Mouse (Mus musculus): ENCODE data around the gene Gamt. TPM values are rescaled to one million over a fixed set of nuclear protein-coding genes. Genes with fewer than 3 reads are reported as not detected.
"Not testable (repeated sequence)": the region's sequence is repeated elsewhere in the genome, so short reads cannot be mapped to it uniquely, and the experiment has no call there.

The Gamt gene
- polyA plus RNA-seq, 1 experiment from 2014 or later = 31.8 TPM

- peaks cover 10% of the 10 kb centered on the region for H3K4me1 ChIP-seq (ENCODE audit: control insufficient read depth, insufficient read depth, low read depth, low read length)
- H3K9me3 ChIP-seq (ENCODE audit: control insufficient read depth, low read length) = no peaks in the 10 kb centered on the region
- H3K27me3 ChIP-seq (replicated peaks; ENCODE audit: control insufficient read depth, insufficient read depth, low read length) = no peaks in the 10 kb centered on the region
- no peak overlapping the region for H3K4me2 ChIP-seq (ENCODE audit: low read length)
- H3K4me3 ChIP-seq (ENCODE audit: low read length) = no peak overlapping the region
- 95% methylated on average over 13 of the region's 13 CpGs for WGBS
- ATAC-seq = no peak
- H3K36me3 ChIP-seq (ENCODE audit: control insufficient read depth, insufficient read depth, low read length) = peaks cover 20% of the 10 kb centered on the region
- no peak overlapping the region for H3K27ac ChIP-seq (ENCODE audit: low read depth, low read length)
- H3K9ac ChIP-seq (ENCODE audit: low read depth, low read length) = no peak overlapping the region
Measured at GRCm38 (mm10) chr10:80236145-80236825, 24.5 kb downstream of the Gamt start.

GRCm38 (mm10) chr10:80227877-80228775, 32.7 kb downstream of the Gamt start:
- Histone ChIP-seq H3K4me2 (ENCODE audit: low read length) (peak overlapping the region; percentile 92), H3K4me3 (ENCODE audit: low read length) (peak overlapping the region; percentile 91), H3K9me3 (ENCODE audit: control insufficient read depth, low read length) (no peaks in the 10 kb centered on the region), H3K36me3 (ENCODE audit: control insufficient read depth, insufficient read depth, low read length) (peaks cover 7% of the 10 kb centered on the region; the same call in 1 of the 2 replicates), H3K9ac (ENCODE audit: low read depth, low read length) (peak overlapping the region; percentile 98), H3K4me1 (ENCODE audit: control insufficient read depth, insufficient read depth, low read depth, low read length) (peaks cover 30% of the 10 kb centered on the region), H3K27me3 (replicated peaks; ENCODE audit: control insufficient read depth, insufficient read depth, low read length) (no peaks in the 10 kb centered on the region), H3K27ac (ENCODE audit: low read depth, low read length) (peak overlapping the region; percentile 97)
- WGBS = 38% methylated on average over 15 of the region's 15 CpGs
- no peak for ATAC-seq

- Histone ChIP-seq H3K9me3 (ENCODE audit: control insufficient read depth, low read length) (no peaks in the 10 kb centered on the region), H3K27ac (ENCODE audit: low read depth, low read length) (peak overlapping the region; percentile 97), H3K36me3 (ENCODE audit: control insufficient read depth, insufficient read depth, low read length) (peaks cover 2% of the 10 kb centered on the region; the same call in 1 of the 2 replicates), H3K9ac (ENCODE audit: low read depth, low read length) (peak overlapping the region; percentile 98), H3K27me3 (replicated peaks; ENCODE audit: control insufficient read depth, insufficient read depth, low read length) (no peaks in the 10 kb centered on the region), H3K4me2 (ENCODE audit: low read length) (peak overlapping the region; percentile 92), H3K4me1 (ENCODE audit: control insufficient read depth, insufficient read depth, low read depth, low read length) (peaks cover 23% of the 10 kb centered on the region), H3K4me3 (ENCODE audit: low read length) (peak overlapping the region; percentile 91)
- 6% methylated on average over 10 of the region's 10 CpGs for WGBS
- no peak; the same call in 1 of the 2 replicates for ATAC-seq
Measured at GRCm38 (mm10) chr10:80227166-80227539, 33.7 kb downstream of the Gamt start.

- H3K4me1 ChIP-seq (ENCODE audit: control insufficient read depth, insufficient read depth, low read depth, low read length) = peaks cover 23% of the 10 kb centered on the region
- peak within 1 kb of the TSS; percentile 98 for H3K9ac ChIP-seq (ENCODE audit: low read depth, low read length)
- 0% methylated on average over 62 of the region's 75 CpGs for WGBS
- no peaks in the 10 kb centered on the region for H3K9me3 ChIP-seq (ENCODE audit: control insufficient read depth, low read length)
- ATAC-seq = peak; percentile 96
- peak within 1 kb of the TSS; percentile 92 for H3K4me2 ChIP-seq (ENCODE audit: low read length)
- H3K27ac ChIP-seq (ENCODE audit: low read depth, low read length) = peak within 1 kb of the TSS; percentile 97
- H3K36me3 ChIP-seq (ENCODE audit: control insufficient read depth, insufficient read depth, low read length) = peaks cover 2% of the 10 kb centered on the region; the same call in 1 of the 2 replicates
- H3K4me3 ChIP-seq (ENCODE audit: low read length) = peak within 1 kb of the TSS; percentile 91
- H3K27me3 ChIP-seq (replicated peaks; ENCODE audit: control insufficient read depth, insufficient read depth, low read length) = no peaks in the 10 kb centered on the region
Measured at GRCm38 (mm10) chr10:80226416-80227165, 34.2 kb downstream of the Gamt start, which contains the start of gene Mum1. TSS of gene Mum1 (plus strand) at chr10:80226434.

- Histone ChIP-seq H3K9ac (ENCODE audit: low read depth, low read length) (peak overlapping the region; percentile 98), H3K9me3 (ENCODE audit: control insufficient read depth, low read length) (no peaks in the 10 kb centered on the region), H3K4me2 (ENCODE audit: low read length) (peak overlapping the region; percentile 92), H3K4me3 (ENCODE audit: low read length) (peak overlapping the region; percentile 91), H3K4me1 (ENCODE audit: control insufficient read depth, insufficient read depth, low read depth, low read length) (peaks cover 23% of the 10 kb centered on the region), H3K27ac (ENCODE audit: low read depth, low read length) (peak overlapping the region; percentile 97), H3K27me3 (replicated peaks; ENCODE audit: control insufficient read depth, insufficient read depth, low read length) (no peaks in the 10 kb centered on the region), H3K36me3 (ENCODE audit: control insufficient read depth, insufficient read depth, low read length) (peaks cover 2% of the 10 kb centered on the region; the same call in 1 of the 2 replicates)
- 0% methylated on average over 14 of the region's 14 CpGs for WGBS
- ATAC-seq = no peak
Measured at GRCm38 (mm10) chr10:80226071-80226415, 34.8 kb downstream of the Gamt start.

- H3K4me3 ChIP-seq (ENCODE audit: low read length); H3K9ac ChIP-seq (ENCODE audit: low read depth, low read length); H3K9me3 ChIP-seq (ENCODE audit: control insufficient read depth, low read length); H3K27ac ChIP-seq (ENCODE audit: low read depth, low read length); H3K27me3 ChIP-seq (replicated peaks; ENCODE audit: control insufficient read depth, insufficient read depth, low read length); ATAC-seq; H3K4me2 ChIP-seq (ENCODE audit: low read length); H3K36me3 ChIP-seq (ENCODE audit: control insufficient read depth, insufficient read depth, low read length): not testable (repeated sequence)
- 87% methylated on average over 2 of the region's 2 CpGs for WGBS
- peaks cover 14% of the 10 kb centered on the region for H3K4me1 ChIP-seq (ENCODE audit: control insufficient read depth, insufficient read depth, low read depth, low read length)
Measured at GRCm38 (mm10) chr10:80223137-80223536, 37.7 kb downstream of the Gamt start.

- no peaks in the 10 kb centered on the region for H3K27me3 ChIP-seq (replicated peaks; ENCODE audit: control insufficient read depth, insufficient read depth, low read length)
- no peak overlapping the region for H3K9ac ChIP-seq (ENCODE audit: low read depth, low read length)
- ATAC-seq = no peak
- H3K9me3 ChIP-seq (ENCODE audit: control insufficient read depth, low read length) = no peaks in the 10 kb centered on the region
- no peak overlapping the region for H3K4me2 ChIP-seq (ENCODE audit: low read length)
- WGBS = 40% methylated on average over 8 of the region's 9 CpGs
- no peak overlapping the region for H3K4me3 ChIP-seq (ENCODE audit: low read length)
- no peaks in the 10 kb centered on the region for H3K4me1 ChIP-seq (ENCODE audit: control insufficient read depth, insufficient read depth, low read depth, low read length)
- H3K36me3 ChIP-seq (ENCODE audit: control insufficient read depth, insufficient read depth, low read length) = no peaks in the 10 kb centered on the region
- H3K27ac ChIP-seq (ENCODE audit: low read depth, low read length) = no peak overlapping the region
Measured at GRCm38 (mm10) chr10:80220676-80221075, 40.1 kb downstream of the Gamt start.

- no peak overlapping the region for H3K27ac ChIP-seq (ENCODE audit: low read depth, low read length)
- no peak overlapping the region for H3K4me2 ChIP-seq (ENCODE audit: low read length)
- H3K9ac ChIP-seq (ENCODE audit: low read depth, low read length) = peak overlapping the region; percentile 38; the same call in 1 of the 2 replicates
- no peaks in the 10 kb centered on the region for H3K9me3 ChIP-seq (ENCODE audit: control insufficient read depth, low read length)
- no peak overlapping the region for H3K4me3 ChIP-seq (ENCODE audit: low read length)
- no peak for ATAC-seq
- no peaks in the 10 kb centered on the region for H3K36me3 ChIP-seq (ENCODE audit: control insufficient read depth, insufficient read depth, low read length)
- 0 out of 2 replicates have a peak, but pooled peaks cover 2% of the 10 kb centered on the region for H3K4me1 ChIP-seq (ENCODE audit: control insufficient read depth, insufficient read depth, low read depth, low read length)
- no peaks in the 10 kb centered on the region for H3K27me3 ChIP-seq (replicated peaks; ENCODE audit: control insufficient read depth, insufficient read depth, low read length)
- WGBS = 18% methylated on average over 16 of the region's 16 CpGs
Measured at GRCm38 (mm10) chr10:80215048-80215772, 45.6 kb downstream of the Gamt start.
